8 mouse cellular contexts compared by ENCODE assay signal in genomic region chr7:29238019-29238967, GRCm38 (mm10). TPM values are rescaled to one million over a fixed set of nuclear protein-coding genes. Genes with fewer than 3 reads are reported as not detected.
DNase-seq lines count a peak whose midpoint lies in the region; ATAC-seq and TF ChIP-seq lines count a peak whose summit lies in the region.

Gene Yif1b (plus strand): TSS chr7:29238329.

- under 1% methylated on average over 60 of the region's 60 CpGs for WGBS in hindbrain, postnatal 0 days

- peaks cover 4% of the 10 kb centered on the region; the same call in 1 of the 2 replicates for H3K27me3 ChIP-seq in hindbrain, postnatal 0 days (ENCODE audit: insufficient read depth, low read length)

- H3K4me2 ChIP-seq in hindbrain, postnatal 0 days (ENCODE audit: low read depth, low read length): peak within 1 kb of the TSS; percentile 68

- H3K9me3 ChIP-seq in hindbrain, postnatal 0 days (ENCODE audit: low read length): no peaks in the 10 kb centered on the region

- DNase-seq in ZHBTc4 (ENCODE audit: low read depth, low spot score): peak; percentile 100
- DNase-seq in gastrocnemius, adult 2 months: peak; percentile 99
- peak; percentile 100 for DNase-seq in hindbrain, postnatal 0 days (ENCODE audit: low spot score)
- peak; percentile 97 to 98 for DNase-seq in left cerebral cortex, adult 2 months (ENCODE audit: extremely low spot score in 1 of 2, low spot score in 2 of 2)
- DNase-seq in right cerebral cortex, adult 2 months (ENCODE audit: low spot score in 2 of 2): peak; percentile 98 to 99
- DNase-seq in urinary bladder, postnatal 14 days (ENCODE audit: low spot score): peak; percentile 99

- H3K4me3 ChIP-seq in gastrocnemius, adult 2 months: peak within 1 kb of the TSS; percentile 82
- H3K4me3 ChIP-seq in hindbrain, postnatal 0 days (ENCODE audit: low read length): peak within 1 kb of the TSS; percentile 66
- H3K4me3 ChIP-seq in left cerebral cortex, adult 2 months: peak within 1 kb of the TSS; percentile 75

- TF ChIP-seq CTCF in gastrocnemius, adult 2 months (IDR thresholded peaks at IDR 0.05): peak; percentile 20; the same call in 1 of the 2 replicates
- no peak; the same call in 1 of the 2 replicates for TF ChIP-seq CTCF in hindbrain, postnatal 0 days (IDR thresholded peaks at IDR 0.05; ENCODE audit: low read depth)
- no peak; the same call in 1 of the 2 replicates for TF ChIP-seq CTCF in left cerebral cortex, adult 2 months (IDR thresholded peaks at IDR 0.05)

- H3K27ac ChIP-seq in gastrocnemius, adult 2 months: peak within 1 kb of the TSS; percentile 92
- peak within 1 kb of the TSS; percentile 76 for H3K27ac ChIP-seq in hindbrain, postnatal 0 days
- H3K27ac ChIP-seq in left cerebral cortex, adult 2 months: peak within 1 kb of the TSS; percentile 85

- peak within 1 kb of the TSS; percentile 64 for H3K9ac ChIP-seq in hindbrain, postnatal 0 days (replicated peaks; ENCODE audit: low read length)

- intact Hi-C loops in gastrocnemius, adult 2 months (cut with DNase I): loop anchor here (5.0 kb wide), 1 partner anchor 641 kb away; the partner anchor contains the start of genes Pak4 and Samd4b
- intact Hi-C loops in left cerebral cortex, adult 2 months (cut with DNase I): loop anchor here (2.0 kb wide), 1 partner anchor 57 kb away; the partner anchor contains the start of gene Psmd8

- no peaks in the 10 kb centered on the region for H3K36me3 ChIP-seq in hindbrain, postnatal 0 days (ENCODE audit: insufficient read depth, low read length)

- no peaks in the 10 kb centered on the region for H3K4me1 ChIP-seq in hindbrain, postnatal 0 days (ENCODE audit: insufficient read depth, low read length)

- peak; percentile 95 for ATAC-seq in common myeloid progenitor, adult 5-6 weeks (replicated peaks; ENCODE audit: low read depth, poor library complexity, severe bottlenecking)
- peak; percentile 99 for ATAC-seq in hindbrain, postnatal 0 days
- peak; percentile 98 for ATAC-seq in megakaryocyte, adult 5-6 weeks (ENCODE audit: poor library complexity, severe bottlenecking)

RNA-seq across cellular contexts. Expression of gene Yif1b, which starts in this region (rescaled TPM):
- 29.2 and 31.3 TPM in 2 replicates for total RNA-seq in common myeloid progenitor, adult 5-6 weeks (2017)
- total RNA-seq in gastrocnemius, adult 2 months (2021): 10 to 100 TPM; 35.9 to 46.6 TPM
- total RNA-seq in hindbrain, postnatal 0 days (2014; rRNA removed): 125 and 131 TPM in 2 replicates
- 122 and 130 TPM in 2 replicates for polyA plus RNA-seq in hindbrain, postnatal 0 days (2015; fragmentation: Nextera tagmentation; extraction: Ambion mirVana)
- total RNA-seq in left cerebral cortex, adult 2 months (2021): 10 to 100 TPM; 44.3 to 47.2 TPM
- total RNA-seq in megakaryocyte, adult 5-6 weeks (2015): 36.2 and 38.0 TPM in 2 replicates
- total RNA-seq in megakaryocyte, adult 5-6 weeks (2017): 19.1 and 21.8 TPM in 2 replicates

Comparison
In these comparisons a context has a peak if more than half of its experiments do, and no peak if none do; other contexts are left out.
1. Peak in every context shown above with its lines: DNase-seq, ATAC-seq, H3K4me3 ChIP-seq and H3K27ac ChIP-seq.